Mouse (Mus musculus) naive thymus-derived CD4-positive, alpha-beta T cell, adult 2 months (primary cell): ENCODE results near the gene Agtpbp1.
"Not testable (repeated sequence)": the region's sequence is repeated elsewhere in the genome, so short reads cannot be mapped to it uniquely, and the experiment has no call there.

Experiments
- DNase-seq: peaks from one replicate; pipeline ENCODE4 v3.0.0-alpha.2; 2011; ENCODE audit warnings: low read depth

The Agtpbp1 gene

GRCm38 (mm10) chr13:59480599-59481483 is 104.2 kb downstream of the Agtpbp1 start:
- no peak for DNase-seq

- not testable (repeated sequence) for DNase-seq
Measured at GRCm38 (mm10) chr13:59477928-59478327, 107.1 kb downstream of the Agtpbp1 start.

GRCm38 (mm10) chr13:59477451-59477850 is 107.6 kb downstream of the Agtpbp1 start:
- no peak for DNase-seq

GRCm38 (mm10) chr13:59474973-59475372 is 110.1 kb downstream of the Agtpbp1 start:
- DNase-seq: no peak

GRCm38 (mm10) chr13:59473341-59473740 is 111.7 kb downstream of the Agtpbp1 start:
- no peak for DNase-seq

GRCm38 (mm10) chr13:59472222-59472621 is 112.8 kb downstream of the Agtpbp1 start:
- DNase-seq: no peak

- no peak for DNase-seq
Measured at GRCm38 (mm10) chr13:59469701-59470100, 115.3 kb downstream of the Agtpbp1 start.

- DNase-seq: peak; percentile 12
Measured at GRCm38 (mm10) chr13:59468181-59468802, 116.7 kb downstream of the Agtpbp1 start.

GRCm38 (mm10) chr13:59467591-59467990 is 117.4 kb downstream of the Agtpbp1 start:
- no peak for DNase-seq

- DNase-seq: no peak
Measured at GRCm38 (mm10) chr13:59460958-59461357, 124.1 kb downstream of the Agtpbp1 start.

- DNase-seq: peak; percentile 16
Measured at GRCm38 (mm10) chr13:59456203-59456602, 128.8 kb downstream of the Agtpbp1 start.

- no peak for DNase-seq
Measured at GRCm38 (mm10) chr13:59454001-59454785, 130.8 kb downstream of the Agtpbp1 start.

- no peak for DNase-seq
Measured at GRCm38 (mm10) chr13:59453582-59453981, 131.4 kb downstream of the Agtpbp1 start.

- DNase-seq: no peak
Measured at GRCm38 (mm10) chr13:59453045-59453444, 132.0 kb downstream of the Agtpbp1 start.

- no peak for DNase-seq
Measured at GRCm38 (mm10) chr13:59450840-59451239, 134.2 kb downstream of the Agtpbp1 start.

- no peak for DNase-seq
Measured at GRCm38 (mm10) chr13:59447130-59447529, 137.9 kb downstream of the Agtpbp1 start.

- DNase-seq: no peak
Measured at GRCm38 (mm10) chr13:59445179-59445578, 139.8 kb downstream of the Agtpbp1 start.

- no peak for DNase-seq
Measured at GRCm38 (mm10) chr13:59444371-59444770, 140.7 kb downstream of the Agtpbp1 start.

- DNase-seq: no peak
Measured at GRCm38 (mm10) chr13:59439683-59440082, 145.3 kb downstream of the Agtpbp1 start.

GRCm38 (mm10) chr13:59434554-59434953 is 150.5 kb downstream of the Agtpbp1 start:
- DNase-seq: no peak

GRCm38 (mm10) chr13:59431124-59431864 is 153.7 kb downstream of the Agtpbp1 start:
- no peak for DNase-seq

GRCm38 (mm10) chr13:59429369-59429768 is 155.7 kb downstream of the Agtpbp1 start:
- no peak for DNase-seq
